Mouse (Mus musculus) ES-CJ7 (cell line): Measurements from ENCODE around the gene Pmis2.
A peak's percentile ranks its signal among the peaks of the same experiment; 100 is the strongest.

ENCODE experiments used
- DNase-seq: peaks from one replicate; pipeline ENCODE4 v3.0.0; 2011; ENCODE audit warnings: low read depth, low spot score

The Pmis2 gene

DNA sequence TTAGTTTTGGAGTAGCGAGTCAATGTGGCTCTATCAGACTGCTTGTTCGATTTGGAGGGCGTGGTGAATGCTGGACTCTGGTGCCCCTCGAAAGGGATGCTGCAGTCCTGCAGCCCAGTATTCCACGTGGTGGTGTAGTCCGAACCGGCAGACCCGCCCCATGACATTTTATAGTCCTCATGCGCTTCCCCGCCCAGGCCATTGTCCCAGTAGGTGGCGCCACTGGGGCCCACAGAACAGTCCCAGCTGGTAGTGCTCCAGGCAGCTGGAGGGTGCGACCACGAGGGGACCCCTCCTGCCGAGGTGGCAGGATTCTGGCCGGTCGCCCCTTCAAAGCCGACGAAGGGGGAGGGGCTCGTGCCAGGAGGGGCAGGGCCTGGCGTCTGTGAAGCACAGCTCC lies 36.8 kb downstream of the Pmis2 start:
- DNase-seq, result peak; percentile 90

DNA sequence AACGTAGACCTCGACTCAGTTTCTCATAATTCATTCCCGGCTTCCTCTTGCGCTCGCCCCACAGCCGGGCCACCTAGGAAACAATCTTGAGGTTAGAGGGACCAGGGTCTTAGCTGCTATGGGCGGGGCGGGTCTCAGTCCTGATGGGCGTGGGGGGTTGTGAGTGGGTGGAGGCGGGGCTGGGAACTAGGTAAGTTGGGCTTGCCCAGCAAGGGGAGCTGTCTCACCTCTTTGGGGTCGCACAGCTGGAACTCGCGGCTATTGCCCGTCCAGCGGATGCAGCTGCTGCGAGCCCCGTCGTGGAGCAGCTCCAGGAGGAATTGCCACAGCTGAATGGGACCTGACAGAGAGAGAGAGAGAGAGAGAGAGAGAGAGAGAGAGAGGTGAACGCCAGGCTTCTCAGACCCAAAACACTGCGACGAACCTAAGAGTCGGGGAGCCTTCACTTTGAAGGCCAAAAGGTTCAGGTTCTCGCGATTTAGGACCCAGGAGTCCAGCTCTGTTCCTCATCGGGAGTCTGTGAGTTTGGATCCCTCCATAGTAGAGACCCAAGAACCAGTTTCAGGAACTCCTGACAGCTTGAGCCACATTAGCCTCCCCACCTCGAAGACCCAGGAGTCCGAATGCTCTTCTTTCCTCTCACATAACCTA lies 37.5 kb downstream of the Pmis2 start:
- DNase-seq, result peak; percentile 43

DNA sequence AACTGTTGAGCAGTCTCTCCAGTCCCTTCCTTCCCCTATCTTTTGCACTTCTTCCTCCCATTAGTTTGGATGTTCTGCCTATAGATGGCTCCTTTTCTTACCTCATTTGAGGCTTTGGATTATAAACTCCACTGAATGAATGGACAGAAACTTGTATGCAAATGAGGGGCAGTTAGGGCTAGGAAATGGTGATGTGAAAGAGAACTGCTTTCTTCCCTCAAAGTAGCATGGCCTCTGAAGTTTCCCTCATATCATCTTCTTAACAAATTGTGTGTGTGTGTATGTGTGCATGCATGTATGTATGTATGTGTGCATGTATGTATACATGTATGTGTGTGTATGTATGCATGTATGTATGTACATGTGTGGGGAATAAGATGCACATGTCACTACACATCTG lies 42.4 kb downstream of the Pmis2 start:
- DNase-seq, result no peak

DNA sequence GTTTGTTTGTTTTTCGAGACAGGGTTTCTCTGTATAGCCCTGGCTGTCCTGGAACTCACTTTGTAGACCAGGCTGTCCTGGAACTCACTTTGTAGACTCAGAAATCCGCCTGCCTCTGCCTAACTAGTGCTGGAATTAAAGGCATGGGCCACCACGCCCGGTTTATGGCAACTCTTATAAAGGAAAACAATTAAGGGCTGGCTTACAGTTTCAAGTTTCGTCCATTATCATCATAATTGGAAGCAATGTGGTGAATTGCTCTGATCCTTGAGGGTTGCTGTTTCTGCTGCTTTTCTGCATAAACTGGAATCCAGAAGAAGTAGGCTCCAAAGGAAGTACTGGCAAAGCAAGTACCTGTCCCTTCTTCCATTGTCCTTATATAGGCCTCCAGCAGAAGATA lies 44.8 kb downstream of the Pmis2 start:
- peak; percentile 61 for DNase-seq

DNA sequence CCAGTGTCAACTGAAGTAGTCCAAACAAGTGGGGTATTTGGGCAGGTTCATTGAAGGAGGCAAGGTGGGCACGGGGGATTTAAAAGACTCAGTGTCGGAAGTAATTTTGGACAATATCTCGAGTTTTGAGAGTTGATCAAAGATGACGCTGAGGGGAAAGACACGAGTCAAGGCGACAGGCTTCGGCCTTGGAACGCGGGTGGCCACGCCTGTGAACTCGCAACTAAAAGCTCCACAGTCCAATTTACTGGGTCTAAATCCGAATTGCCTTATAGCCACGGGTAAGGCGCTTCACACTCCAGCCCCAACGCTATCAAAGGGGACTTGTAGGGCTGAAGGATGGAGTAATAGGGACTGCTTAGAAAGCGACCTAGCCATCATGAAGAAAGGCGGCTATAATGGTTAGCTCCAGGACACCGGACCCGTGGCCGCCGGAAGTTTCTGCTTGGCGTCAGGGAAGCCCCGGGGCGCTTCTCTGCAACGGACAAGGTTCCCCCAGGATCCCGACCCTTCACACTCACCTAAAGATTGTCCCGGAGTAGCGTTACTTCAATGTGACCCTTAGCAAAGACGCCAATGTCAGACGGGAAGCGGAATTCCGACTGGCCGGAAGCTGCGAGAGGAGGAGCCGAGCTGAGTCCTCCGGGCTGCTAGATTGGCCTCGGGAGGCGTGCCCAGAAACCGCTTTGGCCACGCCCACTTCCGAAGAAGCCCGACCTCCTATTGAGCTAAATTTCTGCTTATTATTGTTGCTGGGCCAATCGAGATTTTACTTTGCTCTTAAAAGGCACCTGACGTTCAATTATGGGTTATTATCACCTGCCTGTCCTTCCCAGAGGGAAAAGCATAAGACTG lies 45.6 kb downstream of the Pmis2 start, which contains the start of gene Cox6b1:
Gene Cox6b1 (minus strand): TSS at position 622 of the 855 bp plus-strand sequence.
- peak; percentile 92 for DNase-seq
